Mouse (Mus musculus): Measurements from ENCODE around the gene Dcun1d2. TPM values are rescaled to one million over a fixed set of nuclear protein-coding genes. Genes with fewer than 3 reads are reported as not detected.

The Dcun1d2 gene
- total and polyA plus RNA-seq, 3 experiments: 13.2 to 14.9 (median 14.7) TPM

GRCm38 (mm10) chr8:13306309-13306909 lies 18.5 kb upstream of the Dcun1d2 start:
- Histone ChIP-seq H3K4me3 (replicated peaks in 1 of 3; ENCODE audit: low read depth in 2 of 3, low read length in 2 of 3, poor library complexity in 1 of 3) (no peak overlapping the region), H3K36me3 (replicated peaks in 1 of 2; ENCODE audit: control insufficient read depth in 1 of 2, insufficient read depth in 1 of 2, low read length in 1 of 2) (peaks cover 17 to 51% of the 10 kb centered on the region in 2 experiments), H3K79me2 (replicated peaks; ENCODE audit: control insufficient read depth, extremely low read depth, insufficient read depth, poor library complexity, severe bottlenecking) (no peaks in the 10 kb centered on the region), H3K9ac (ENCODE audit: insufficient read depth, low read depth) (no peak overlapping the region), H3K4me1 (ENCODE audit: control insufficient read depth in 1 of 2, insufficient read depth in 2 of 2) (no peaks in the 10 kb centered on the region), H3K27ac (ENCODE audit: insufficient read depth, low read depth) (no peak overlapping the region), H3K4me2 (ENCODE audit: insufficient read depth, low read depth, poor library complexity, severe bottlenecking) (no peak overlapping the region), H3K27me3 (replicated peaks) (no peaks in the 10 kb centered on the region), H3K9me3 (replicated peaks; ENCODE audit: low read length) (peaks cover 2% of the 10 kb centered on the region)
- TF ChIP-seq MXI1 (IDR thresholded peaks at IDR 0.05; ENCODE audit: low read depth, low read length) (no peak), ELF1 (IDR thresholded peaks at IDR 0.05; ENCODE audit: low read depth, low read length) (no peak), NELFE (IDR thresholded peaks at IDR 0.05; ENCODE audit: low read depth, low read length) (no peak), HCFC1 (IDR thresholded peaks at IDR 0.05; ENCODE audit: low read depth, low read length) (no peak), CHD2 (IDR thresholded peaks at IDR 0.05; ENCODE audit: low read length) (no peak), USF2 (conservative IDR thresholded peaks at IDR 0.05; ENCODE audit: low read depth, low read length) (no peak), IRF4 (IDR thresholded peaks at IDR 0.05; ENCODE audit: low read depth, low read length) (no peak), RCOR1 (conservative IDR thresholded peaks at IDR 0.05; ENCODE audit: low read depth, low read length) (no peak), SMC3 (IDR thresholded peaks at IDR 0.05; ENCODE audit: low read depth, low read length) (no peak), SIN3A (IDR thresholded peaks at IDR 0.05; ENCODE audit: low read length) (no peak), MAFK (IDR thresholded peaks at IDR 0.05; ENCODE audit: insufficient replicate concordance, low read length) (no peak), ZNF384 (IDR thresholded peaks at IDR 0.05; ENCODE audit: low read depth, low read length) (no peak)
- dilution Hi-C loops (cut with MboI; ENCODE audit: extremely low pct_ligation_motif_present, extremely low pct_unique_long_range_greater_than_20kb, low sequenced_read_pairs) (no loop called here), in situ Hi-C loops (cut with MboI; ENCODE audit: low pct_ligation_motif_present, low pct_unique_long_range_greater_than_20kb, low sequenced_read_pairs) (no loop called here)
- DNase-seq (ENCODE audit: extremely low read depth): no peak

- Histone ChIP-seq H3K27ac (ENCODE audit: insufficient read depth, low read depth) (no peak overlapping the region), H3K4me1 (ENCODE audit: control insufficient read depth in 1 of 2, insufficient read depth in 2 of 2) (no peaks in the 10 kb centered on the region), H3K9ac (ENCODE audit: insufficient read depth, low read depth) (no peak overlapping the region), H3K4me3 (replicated peaks in 1 of 3; ENCODE audit: low read depth in 2 of 3, low read length in 2 of 3, poor library complexity in 1 of 3) (no peak overlapping the region), H3K79me2 (replicated peaks; ENCODE audit: control insufficient read depth, extremely low read depth, insufficient read depth, poor library complexity, severe bottlenecking) (no peaks in the 10 kb centered on the region), H3K9me3 (replicated peaks; ENCODE audit: low read length) (peaks cover 2% of the 10 kb centered on the region), H3K27me3 (replicated peaks) (no peaks in the 10 kb centered on the region), H3K36me3 (replicated peaks in 1 of 2; ENCODE audit: control insufficient read depth in 1 of 2, insufficient read depth in 1 of 2, low read length in 1 of 2) (peaks cover 17 to 51% of the 10 kb centered on the region in 2 experiments), H3K4me2 (ENCODE audit: insufficient read depth, low read depth, poor library complexity, severe bottlenecking) (no peak overlapping the region)
- dilution Hi-C loops (cut with MboI; ENCODE audit: extremely low pct_ligation_motif_present, extremely low pct_unique_long_range_greater_than_20kb, low sequenced_read_pairs): no loop called here
- no peak for TF ChIP-seq USF1 (IDR thresholded peaks at IDR 0.05; ENCODE audit: low read depth, low read length)
- TF ChIP-seq UBTF (IDR thresholded peaks at IDR 0.05; ENCODE audit: low read depth, low read length): no peak
- TF ChIP-seq ELF1 (IDR thresholded peaks at IDR 0.05; ENCODE audit: low read depth, low read length): no peak
- no peak for TF ChIP-seq CHD2 (IDR thresholded peaks at IDR 0.05; ENCODE audit: low read length)
- TF ChIP-seq MAFK (IDR thresholded peaks at IDR 0.05; ENCODE audit: insufficient replicate concordance, low read length): no peak
- no peak for TF ChIP-seq GABPA (IDR thresholded peaks at IDR 0.05; ENCODE audit: insufficient replicate concordance, low read depth, low read length)
- in situ Hi-C loops (cut with MboI; ENCODE audit: low pct_ligation_motif_present, low pct_unique_long_range_greater_than_20kb, low sequenced_read_pairs): no loop called here
- DNase-seq (ENCODE audit: extremely low read depth): no peak
Observed at GRCm38 (mm10) chr8:13305884-13306283, 18.0 kb upstream of the Dcun1d2 start.
